Mouse (Mus musculus) regulatory T cell (primary cell): ENCODE results near the gene Pxn.
"Not testable (repeated sequence)": the region's sequence is repeated elsewhere in the genome, so short reads cannot be mapped to it uniquely, and the experiment has no call there.

Experiments
- in situ Hi-C: fragments of 300-600 bp; cut with MboI, MseI; formaldehyde crosslinking; loops from one replicate; pipeline ENCODE4 v1.15.1; 2025; ENCODE audit warnings: high pct_unique_total_duplicates

The Pxn gene

DNA sequence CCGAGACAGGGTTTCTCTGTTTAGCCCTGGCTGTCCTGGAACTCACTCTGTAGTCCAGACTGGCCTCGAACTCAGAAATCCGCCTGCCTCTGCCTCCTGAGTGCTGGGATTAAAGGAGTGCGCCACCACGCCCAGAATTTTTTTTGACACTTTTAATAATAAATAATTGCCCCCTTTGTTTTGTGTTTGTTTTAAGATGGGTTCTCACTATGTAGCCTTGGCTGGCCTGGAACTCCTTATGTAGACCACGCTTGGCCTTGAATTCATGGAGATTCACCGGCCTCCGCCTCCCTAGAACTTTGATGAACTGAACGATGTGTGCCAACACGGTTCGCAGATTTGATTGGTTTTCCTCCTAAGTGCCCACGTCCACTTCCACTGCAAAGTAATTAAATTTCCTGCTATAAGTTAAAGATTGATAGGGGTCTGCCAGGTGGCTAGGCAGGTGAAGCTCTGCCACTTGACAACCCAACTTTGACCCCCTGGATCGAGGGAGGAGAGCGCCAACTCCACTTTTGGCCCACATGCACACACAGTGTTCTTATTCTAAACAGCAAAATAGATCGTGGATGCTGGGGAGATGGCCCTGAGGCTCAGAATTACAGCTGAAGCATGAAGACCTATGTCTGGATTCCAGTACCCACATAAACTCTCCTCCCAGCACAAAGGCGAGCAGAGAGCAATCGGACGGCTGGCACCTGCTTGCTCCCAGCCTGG is 20.8 kb upstream of the Pxn start:
- in situ Hi-C loops, result loop anchor here (10.0 kb wide), 1 partner anchor 1671 kb away; no protein-coding TSS in a partner anchor

DNA sequence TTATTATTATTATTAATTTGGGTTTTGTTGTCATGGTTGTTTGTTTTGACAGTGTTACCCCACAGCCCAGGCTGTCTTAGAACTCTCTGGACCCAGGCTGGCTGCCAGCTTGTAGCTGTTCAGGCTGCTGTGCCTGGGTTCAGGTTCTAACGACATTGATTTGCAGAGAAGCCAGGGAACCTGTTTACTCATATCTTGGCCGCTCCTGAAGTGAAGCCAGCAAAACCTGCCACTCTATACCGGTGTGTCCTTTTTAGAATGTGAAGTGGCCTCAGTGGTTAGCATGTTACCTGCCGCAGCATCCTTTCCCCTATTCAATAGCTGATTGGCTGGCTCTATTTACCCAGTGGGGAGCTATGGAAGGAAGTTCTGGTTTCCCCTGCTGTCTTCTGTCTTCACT is 19.8 kb upstream of the Pxn start:
- in situ Hi-C loops, result loop anchor here (10.0 kb wide), 1 partner anchor 1672 kb away; no protein-coding TSS in a partner anchor

DNA sequence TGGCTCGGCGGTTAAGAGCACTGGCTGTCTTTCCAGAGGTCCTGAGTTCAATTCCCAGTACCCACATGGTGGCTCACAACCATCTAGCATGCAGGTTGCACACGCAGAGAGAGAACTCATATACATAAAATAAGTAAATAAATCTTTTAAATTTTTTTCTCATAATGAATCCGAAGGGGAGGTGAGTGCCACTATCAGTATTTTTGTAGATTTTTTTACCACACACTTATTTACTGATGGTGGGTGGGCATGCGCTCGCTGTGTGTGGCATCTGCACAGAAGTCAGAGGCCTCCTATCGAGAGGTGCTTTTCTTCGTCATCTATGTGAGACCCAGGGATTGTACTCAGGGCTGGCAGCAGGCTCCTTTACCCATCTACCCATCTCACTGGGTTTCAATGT is 19.1 kb upstream of the Pxn start:
- in situ Hi-C loops, result loop anchor here (10.0 kb wide), 1 partner anchor 1673 kb away; no protein-coding TSS in a partner anchor

DNA sequence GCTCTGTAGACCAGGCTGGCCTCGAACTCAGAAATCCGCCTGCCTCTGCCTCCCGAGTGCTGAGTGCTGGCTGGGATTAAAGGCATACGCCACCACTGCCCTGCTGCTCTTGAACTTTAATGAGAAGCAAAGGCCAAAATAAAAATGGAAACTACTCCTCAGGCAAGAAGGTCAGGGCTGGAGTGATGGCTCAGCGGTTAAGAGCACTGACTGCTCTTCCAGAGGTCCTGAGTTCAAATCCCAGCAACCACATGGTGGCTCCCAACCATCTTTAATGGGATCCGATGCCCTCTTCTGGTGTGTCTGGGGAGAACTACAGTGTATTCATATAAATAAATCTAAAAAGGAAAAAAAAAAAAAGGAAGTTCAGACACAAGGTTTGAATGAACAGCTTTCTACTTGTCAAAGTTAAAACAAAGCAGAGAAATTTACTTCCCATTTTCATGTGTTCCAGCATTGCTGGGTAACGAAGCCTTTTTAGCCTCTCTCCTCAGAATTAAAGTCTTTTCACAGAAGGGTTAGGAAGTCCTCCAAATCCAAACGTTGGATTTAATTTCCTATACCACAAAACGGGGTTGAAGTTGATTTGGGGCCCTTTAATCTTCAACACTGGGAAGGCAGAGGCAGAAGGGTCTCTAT is 18.4 kb upstream of the Pxn start:
- in situ Hi-C loops, result loop anchor here (10.0 kb wide), 1 partner anchor 1673 kb away; no protein-coding TSS in a partner anchor

DNA sequence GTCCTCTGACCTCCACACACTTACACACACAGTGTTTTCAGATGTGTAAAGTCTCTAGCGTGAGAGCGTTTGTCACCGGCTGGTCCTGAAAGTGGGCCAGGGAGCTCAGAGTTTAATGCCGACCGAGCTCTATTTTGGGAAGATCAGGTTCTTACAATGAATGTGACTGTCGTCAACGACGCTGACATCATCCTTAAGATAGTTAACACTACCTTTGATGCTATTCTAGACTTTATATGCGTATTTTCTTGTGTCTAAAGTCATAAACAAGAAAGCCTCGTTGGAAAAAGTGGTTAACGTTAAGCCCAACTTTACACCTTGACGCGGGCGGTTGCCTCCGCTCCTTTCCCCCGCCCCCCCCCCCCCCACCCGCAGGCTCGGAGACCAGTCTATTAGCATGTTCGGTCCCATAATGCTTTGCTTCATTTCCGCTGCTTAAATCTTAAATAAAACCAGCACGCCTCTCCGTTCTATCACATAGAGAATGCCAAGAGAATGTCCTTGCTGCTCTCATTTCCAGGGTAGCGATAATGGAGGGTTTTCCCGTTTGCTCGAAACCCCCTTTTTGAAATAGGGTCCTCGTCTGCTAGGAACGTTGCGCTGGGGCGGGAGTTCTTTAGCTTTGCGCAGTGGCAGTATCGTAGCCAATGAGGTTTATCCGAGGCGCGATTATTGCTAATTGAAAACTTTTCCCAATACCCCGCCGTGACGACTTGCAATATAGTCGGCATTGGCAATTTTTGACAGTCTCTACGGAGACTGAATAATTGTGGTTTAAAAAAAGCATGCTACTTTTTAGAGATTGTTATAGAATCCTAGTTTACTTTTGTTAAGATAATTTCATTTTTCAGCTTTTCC is 17.4 kb upstream of the Pxn start:
- in situ Hi-C loops, result loop anchor here (10.0 kb wide), 1 partner anchor 1674 kb away; no protein-coding TSS in a partner anchor

DNA sequence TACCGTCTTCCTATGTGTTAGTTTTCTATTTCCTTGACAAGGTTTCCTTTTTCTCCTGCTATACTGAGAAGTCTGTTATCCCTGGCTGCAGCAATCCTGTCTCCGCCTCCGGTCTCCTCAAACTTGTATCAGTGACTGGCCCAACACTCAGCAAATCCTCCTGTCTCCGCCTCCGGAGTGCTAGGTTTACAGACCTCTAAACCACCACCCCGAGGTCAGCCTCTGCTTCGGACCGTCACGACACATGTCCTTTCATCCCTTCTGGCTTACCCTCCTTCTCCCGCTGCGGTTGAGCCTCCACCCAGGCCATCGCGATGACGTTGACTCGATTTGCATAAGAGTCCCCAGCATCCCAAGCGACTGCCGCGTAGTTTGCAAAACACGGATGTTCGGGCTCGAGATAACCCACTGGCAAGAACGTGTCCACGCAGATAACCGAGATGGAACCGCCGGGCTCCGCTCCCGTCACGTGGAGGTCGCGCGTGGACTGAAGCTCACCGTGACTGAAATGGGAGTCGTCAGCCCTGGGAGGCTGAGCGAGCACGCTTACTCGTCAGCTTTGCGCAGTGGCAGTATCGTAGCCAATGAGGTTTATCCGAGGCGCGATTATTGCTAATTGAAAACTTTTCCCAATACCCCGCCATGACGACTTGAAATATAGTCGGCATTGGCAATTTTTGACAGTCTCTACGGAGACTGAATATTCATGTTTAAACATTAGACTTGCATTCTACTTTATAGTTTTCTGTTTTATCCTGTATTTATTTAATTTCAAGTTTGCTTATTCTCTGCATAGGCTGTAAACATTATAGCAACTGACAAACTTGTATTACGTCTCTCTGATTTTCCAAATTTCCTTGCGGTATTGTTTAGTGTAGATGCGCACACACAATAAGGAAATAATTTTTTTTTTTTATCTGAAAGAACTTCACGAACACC is 16.5 kb upstream of the Pxn start:
- in situ Hi-C loops, result loop anchor here (10.0 kb wide), 1 partner anchor 1675 kb away; no protein-coding TSS in a partner anchor

DNA sequence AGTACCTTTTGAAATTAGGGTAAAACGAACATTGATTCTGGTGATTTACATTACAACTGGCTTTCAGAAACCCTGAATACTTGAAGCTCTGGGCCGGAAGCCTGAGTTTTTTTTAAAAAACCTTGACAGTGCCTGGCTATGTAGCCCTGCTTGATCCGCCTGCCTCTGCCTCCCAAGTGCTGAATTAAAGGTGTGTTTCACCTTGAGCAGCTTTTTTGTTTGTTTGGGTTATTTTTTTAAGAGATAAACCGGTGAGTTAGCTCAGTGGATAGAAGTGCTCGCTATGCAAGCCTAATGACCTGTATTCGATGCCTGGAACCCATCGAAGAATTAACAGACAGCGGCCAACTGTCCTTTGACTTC is 15.9 kb upstream of the Pxn start:
- in situ Hi-C loops, result no loop called here

DNA sequence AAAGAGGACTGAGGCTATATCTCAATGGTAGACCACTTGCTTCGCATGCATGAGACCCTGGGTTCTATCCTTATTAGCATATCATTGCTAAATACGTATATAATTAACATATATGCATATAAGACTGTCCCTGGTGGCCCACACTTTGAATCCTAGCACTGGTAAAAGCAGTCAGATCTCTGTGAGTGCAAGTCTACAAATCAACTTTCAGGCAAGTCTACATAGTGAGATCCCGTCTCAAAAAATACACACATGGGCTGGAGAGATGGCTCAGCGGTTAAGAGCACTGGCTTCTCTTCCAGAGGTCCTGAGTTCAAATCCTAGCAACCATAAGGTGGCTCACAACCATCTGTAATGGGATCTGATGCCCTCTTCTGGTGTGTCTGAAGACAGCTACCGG is 15.4 kb upstream of the Pxn start:
- in situ Hi-C loops, result no loop called here

DNA sequence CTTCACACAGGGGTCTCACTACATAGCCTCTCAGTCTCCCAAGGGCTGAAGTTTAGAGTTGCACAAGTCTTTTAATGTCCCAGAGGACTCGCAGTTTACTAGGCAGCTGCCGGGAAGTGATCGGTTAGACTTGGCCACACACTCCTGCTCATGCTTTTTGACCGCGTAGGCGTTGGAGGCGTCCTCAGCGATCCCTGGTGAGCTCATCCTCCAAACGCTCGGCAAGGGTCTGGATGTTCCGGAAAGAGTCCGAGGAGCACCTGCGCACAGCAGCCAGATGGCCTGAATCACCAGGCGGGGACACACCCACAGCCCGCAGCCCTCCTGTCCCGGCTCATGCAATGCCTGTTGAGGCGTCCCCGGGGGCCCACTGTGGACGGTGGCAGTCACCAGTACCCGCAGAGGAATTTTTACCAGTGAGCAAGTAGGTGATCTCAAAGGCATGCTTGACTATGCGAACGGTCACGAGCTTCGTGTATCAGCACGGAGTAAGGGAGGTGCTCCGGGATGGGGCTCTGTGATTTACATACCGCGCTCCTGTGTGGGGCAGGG is 14.6 kb upstream of the Pxn start:
- in situ Hi-C loops, result no loop called here

DNA sequence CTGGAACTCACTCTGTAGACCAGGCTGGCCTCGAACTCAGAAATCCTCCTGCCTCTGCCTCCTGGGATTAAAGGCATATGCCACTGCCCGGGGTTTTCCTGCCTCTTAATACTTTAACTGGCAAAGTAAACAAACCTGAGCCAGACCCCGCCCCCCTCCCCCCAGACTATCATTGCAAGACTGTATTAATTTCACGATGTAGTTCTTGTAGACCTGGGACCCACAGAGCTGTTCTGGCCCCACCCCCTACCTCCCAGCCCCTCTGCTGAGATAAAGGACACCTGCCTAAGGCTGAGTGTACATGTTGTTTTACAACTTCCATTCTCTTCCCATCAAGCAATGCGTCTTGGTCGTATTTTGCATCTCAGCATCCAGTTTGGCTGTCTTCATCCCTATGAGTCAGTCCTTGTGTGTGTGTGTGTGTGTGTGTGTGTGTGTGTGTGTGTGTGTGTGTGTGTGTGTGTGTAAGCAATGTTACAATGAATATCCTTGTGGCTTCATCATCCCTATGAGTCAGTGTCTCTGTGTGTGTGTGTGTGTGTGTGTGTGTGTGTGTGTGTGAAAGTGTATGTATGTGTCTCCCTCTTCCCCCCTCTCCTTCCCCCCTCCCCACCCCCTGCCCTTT is 13.7 kb upstream of the Pxn start:
- in situ Hi-C loops, result no loop called here

DNA sequence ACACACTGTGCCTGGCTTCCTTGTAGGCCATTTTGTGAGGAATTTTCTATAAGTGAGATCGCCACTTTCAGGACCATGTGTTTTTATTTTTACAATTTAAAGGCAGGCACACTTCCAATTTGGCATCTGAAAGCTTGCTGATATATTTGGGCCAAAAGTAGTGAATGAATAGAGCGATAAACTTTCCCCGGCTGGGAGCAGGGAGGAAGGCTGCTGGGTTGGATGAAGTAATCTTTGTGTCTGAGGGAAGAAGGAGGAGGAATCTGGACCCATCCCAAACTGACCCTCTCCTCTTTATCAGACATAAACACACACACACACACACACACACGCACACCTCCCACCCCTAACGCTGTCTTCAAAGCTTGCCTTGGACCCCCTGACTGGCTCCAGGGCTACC is 13.0 kb upstream of the Pxn start:
- in situ Hi-C loops, result no loop called here

DNA sequence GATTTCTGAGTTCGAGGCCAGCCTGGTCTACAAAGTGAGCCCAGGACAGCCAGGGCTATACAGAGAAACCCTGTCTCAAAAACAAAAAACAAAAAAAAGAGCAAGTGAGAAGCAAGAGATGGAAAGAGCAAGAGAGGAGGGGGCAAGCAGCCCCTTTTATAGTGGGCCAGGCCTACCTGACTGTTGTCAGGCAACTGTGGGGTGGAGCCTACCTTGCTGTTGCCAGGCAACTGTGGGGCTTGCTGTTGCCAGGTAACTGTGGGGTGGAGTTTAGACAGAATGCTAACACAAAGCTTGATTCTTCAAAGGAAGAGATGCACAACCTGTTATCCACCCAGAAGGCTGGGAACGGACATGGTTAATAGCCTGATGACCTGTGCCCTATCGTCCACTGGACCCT is 10.9 kb upstream of the Pxn start:
- in situ Hi-C loops, result not testable (repeated sequence)

DNA sequence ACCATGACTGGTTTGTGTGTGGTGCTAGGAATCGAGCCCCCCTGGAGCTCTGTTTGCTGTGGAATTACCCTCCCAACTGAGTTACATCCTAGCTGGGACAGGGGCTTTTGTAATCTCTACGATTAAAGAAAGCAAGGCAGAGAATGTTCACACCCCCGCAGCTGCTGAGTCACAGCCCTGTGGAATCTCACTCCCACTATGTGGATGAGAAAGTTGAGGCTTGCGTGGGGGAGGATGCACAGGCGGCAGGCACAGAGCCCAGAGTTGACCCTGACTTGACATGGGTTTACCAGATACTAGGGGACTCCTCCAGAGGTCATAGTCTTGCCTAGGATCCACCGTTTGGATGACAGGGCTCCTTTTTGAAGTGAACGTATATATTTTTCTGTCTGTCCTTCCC is 9.4 kb upstream of the Pxn start:
- in situ Hi-C loops, result no loop called here

DNA sequence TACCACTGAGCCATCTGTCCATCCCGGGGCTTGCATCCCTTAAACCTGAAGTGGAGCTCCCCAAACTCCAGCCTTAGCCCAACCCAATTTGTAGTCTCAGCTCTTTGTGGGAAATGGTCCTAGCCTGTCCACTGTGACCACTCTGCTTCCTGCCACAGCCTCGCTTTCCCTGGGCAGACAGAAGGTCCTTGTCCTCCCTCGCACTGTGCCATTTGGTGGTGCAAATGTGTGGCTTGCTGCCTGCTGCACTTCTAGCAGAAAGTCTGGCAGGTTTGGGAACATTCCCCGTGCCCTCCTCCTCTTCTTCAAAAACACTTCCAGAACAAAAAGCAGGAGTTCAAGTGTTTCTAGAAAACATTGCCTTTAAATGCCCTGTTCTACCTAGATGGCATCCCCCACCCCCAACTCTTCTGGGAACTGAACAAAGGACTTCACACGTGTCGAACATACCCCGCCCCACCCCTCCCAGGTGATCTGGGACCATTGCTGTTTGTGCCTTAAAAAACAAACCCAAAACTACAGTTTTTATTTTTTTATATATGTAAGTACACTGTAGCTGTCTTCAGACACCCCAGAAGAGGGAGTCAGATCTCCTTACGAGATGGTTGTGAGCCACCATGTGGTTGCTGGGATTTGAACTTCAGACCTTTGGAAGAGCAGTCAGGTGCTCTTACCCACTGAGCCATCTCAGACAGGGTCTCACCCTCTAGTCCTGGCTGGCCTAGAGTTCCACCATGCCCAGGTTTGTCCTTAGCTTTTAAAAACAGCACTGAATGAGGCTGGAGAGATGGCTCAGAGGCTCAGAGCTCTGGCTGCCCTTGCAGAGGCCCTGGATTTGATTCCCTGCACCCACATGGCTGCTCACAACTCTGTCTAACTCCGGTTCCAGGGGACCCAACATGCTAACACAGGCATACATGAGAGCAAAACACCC is 7.9 kb upstream of the Pxn start:
- in situ Hi-C loops, result no loop called here

DNA sequence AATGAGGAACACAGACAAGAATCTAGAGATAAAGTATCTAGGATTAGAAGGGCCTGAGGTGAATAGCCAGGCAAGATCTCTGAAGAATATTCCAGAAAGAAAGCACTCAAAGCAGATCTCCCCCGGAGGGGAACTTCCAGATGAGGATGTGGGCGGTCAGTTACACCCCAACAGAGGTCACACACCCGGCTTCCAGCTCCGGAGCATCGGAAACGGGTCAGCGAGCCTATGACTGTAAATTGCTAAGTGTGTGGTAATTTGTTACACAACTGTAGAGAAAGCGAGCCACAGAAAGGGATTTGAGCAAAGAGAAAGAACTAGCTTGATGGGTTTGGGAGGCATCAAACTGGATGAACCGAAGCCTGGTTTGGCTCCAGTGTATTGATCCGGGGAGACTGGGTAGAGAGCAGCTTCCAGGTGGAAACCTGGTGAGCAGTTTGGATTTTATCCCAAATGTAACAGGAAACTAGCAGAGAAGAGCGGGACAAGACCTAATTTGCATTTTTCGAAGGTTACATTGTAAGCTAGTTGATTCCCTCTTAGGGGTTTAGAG is 6.0 kb upstream of the Pxn start:
- in situ Hi-C loops, result loop anchor here (5.0 to 10.0 kb wide), 2 partner anchors 42 to 1874 kb away; no protein-coding TSS in a partner anchor

DNA sequence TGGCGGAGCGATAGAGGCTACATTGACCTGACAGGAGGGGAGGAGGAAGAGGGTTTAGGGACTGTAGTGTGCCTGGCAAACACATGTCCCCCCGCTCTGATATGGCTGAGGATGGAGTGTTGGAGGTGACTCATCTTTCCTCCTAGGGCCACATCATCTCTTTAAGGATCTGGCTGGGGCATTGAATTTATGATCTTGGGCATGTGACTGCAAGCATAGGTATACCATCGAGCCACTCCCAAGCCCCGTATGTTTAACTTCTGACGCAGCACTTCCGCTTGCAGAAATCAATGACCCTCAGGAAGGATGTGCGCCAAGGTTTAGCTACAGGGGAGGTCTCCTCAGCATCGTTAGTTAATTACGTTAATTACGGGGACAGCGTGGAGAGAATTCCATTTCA is 3.4 kb upstream of the Pxn start:
- in situ Hi-C loops, result loop anchor here (5.0 to 10.0 kb wide), 2 partner anchors 39 to 1872 kb away; no protein-coding TSS in a partner anchor

DNA sequence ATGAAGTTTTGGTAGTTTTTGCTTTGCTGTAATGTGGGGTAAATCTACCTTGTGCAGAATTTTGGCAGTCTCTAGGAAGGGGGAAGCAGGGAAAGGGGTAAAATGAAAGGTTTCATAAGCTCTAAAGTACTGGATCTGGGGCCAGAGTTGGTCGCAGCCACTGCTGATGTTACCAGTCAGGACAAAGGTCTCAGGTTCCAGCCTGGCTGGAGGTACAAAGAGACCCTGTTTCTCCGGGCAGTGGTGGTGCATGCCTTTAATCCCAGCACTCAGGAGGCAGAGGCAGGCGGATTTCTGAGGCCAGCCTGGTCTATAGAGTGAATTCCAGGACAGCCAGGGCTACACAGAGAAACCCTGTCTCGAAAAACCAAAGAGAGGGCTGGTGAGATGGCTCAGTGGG is 859 bp upstream of the Pxn start:
- in situ Hi-C loops, result loop anchor here (10.0 kb wide), 1 partner anchor 1869 kb away; no protein-coding TSS in a partner anchor

DNA sequence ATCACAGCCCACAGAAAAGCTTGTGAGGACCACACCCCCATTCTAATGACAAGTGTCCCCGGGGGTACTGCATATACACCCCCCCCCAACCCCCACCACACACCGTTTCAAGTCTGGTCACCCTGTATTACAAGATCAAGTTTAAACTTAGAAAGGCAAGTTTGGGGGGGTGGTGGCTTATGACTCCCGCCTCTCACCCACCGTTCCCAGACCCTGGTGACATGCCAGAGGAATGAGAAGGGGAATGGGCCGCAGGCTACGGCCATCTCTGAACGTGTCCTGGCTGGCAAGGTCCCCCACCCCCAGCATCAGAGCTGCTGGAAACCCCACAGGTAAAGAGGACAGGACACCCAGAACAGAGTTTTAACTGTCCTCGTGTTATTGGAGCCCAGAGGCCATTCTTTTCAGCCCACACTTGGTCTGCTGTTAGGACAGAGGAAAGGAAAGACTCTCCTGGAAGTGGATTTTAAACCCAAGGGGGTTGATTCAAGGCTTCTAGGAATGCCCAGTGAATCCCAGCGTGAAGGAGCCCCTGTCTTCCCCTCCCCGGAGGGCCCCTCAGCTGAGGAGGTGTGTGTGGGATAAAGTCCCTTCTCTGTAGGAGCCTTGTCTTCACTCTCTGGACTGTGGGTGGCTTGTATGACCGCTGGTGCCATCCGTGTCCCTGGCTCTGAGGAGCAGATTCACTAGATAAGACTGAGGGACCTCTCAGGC is 948 bp downstream of the Pxn start:
- in situ Hi-C loops, result loop anchor here (10.0 kb wide), 1 partner anchor 1867 kb away; no protein-coding TSS in a partner anchor
